Mouse (Mus musculus) urinary bladder, postnatal 4 days (tissue): ENCODE measurements around the gene Cnot8.

Experiments
- DNase-seq, 2 experiments: peaks; one replicate each; pipeline ENCODE4 v3.0.0; 2021 to 2022; ENCODE audit warnings: low spot score in 2 of 2

Cnot8 gene

DNA sequence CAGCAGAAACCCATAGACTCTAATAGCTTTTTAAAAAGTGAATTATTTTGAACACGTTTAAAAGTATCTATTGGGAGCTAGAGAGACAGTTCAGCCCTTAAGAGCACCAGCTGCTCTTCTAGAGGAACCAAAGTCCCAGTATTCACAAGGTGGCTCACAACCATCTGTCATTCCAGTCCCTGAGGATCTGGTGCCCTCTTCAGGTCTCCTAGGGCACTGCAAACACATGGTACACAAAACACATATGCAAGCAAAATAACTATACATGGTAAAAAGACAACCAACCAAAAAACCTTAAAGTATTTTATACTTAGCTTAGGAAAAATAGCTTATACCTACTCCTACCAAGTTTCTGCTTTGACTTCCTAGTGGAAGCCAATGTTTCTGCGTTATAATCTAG lies 61.1 kb downstream of the Cnot8 start:
- DNase-seq: no peak

DNA sequence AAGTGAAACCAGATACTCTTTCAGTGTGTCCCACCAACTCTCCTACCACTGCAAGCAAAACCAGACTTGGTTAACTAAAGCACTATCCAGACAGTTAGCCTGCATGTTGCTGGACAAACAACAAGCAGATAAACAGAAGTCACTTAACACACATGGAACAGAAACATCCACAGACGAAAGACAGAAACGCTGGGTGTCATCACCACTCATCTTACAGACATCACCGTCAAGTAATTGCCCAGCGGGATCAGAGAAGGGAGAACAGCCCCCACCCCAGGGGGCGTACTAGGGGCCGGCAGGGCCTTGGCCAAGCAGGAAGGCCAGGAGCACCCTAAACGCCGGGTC lies 63.8 kb downstream of the Cnot8 start:
- DNase-seq: no peak
